Mouse (Mus musculus) myocyte (in vitro differentiated cells): ENCODE measurements around the gene Ssh2. TPM values are rescaled to one million over a fixed set of nuclear protein-coding genes. Genes with fewer than 3 reads are reported as not detected.

ENCODE experiments used
- H3K27me3 ChIP-seq: one replicate; pipeline ENCODE4 v1.6.1; 2011; ENCODE audit not compliant: control insufficient read depth, insufficient read depth, insufficient read length
- H3K36me3 ChIP-seq: one replicate; pipeline ENCODE4 v1.6.1; 2011; ENCODE audit not compliant: control insufficient read depth, insufficient read depth
- H3K4me2 ChIP-seq: one replicate; pipeline ENCODE4 v1.6.1; 2011; ENCODE audit warnings: low read depth, control low read depth
- H3K4me3 ChIP-seq: one replicate; pipeline ENCODE4 v1.5.1; 2011; ENCODE audit warnings: mild to moderate bottlenecking, control low read depth, moderate library complexity
- H3K79me2 ChIP-seq: one replicate; pipeline ENCODE4 v1.6.1; 2011; ENCODE audit not compliant: control insufficient read depth, insufficient read depth
- H3ac ChIP-seq: one replicate; pipeline ENCODE4 v1.6.1; 2011; ENCODE audit not compliant: control insufficient read depth, insufficient read length
- CEBPB ChIP-seq: IDR thresholded peaks from 2 replicates; pipeline ENCODE4 v1.6.1; 2011; ENCODE audit warnings: mild to moderate bottlenecking, moderate library complexity; ENCODE audit not compliant: poor library complexity, insufficient read depth, severe bottlenecking
- E2F4 ChIP-seq: IDR thresholded peaks from one replicate; pipeline ENCODE4 v1.6.1; 2011; ENCODE audit warnings: mild to moderate bottlenecking, control low read depth, moderate library complexity; ENCODE audit not compliant: insufficient read depth
- MAX ChIP-seq: IDR thresholded peaks from one replicate; pipeline ENCODE4 v1.6.1; 2011; ENCODE audit warnings: low read depth, mild to moderate bottlenecking, control low read depth
- MYOD1 ChIP-seq, 3 experiments: IDR thresholded peaks; one replicate each; pipeline ENCODE4 v1.6.1; 2011; ENCODE audit warnings: control low read depth in 2 of 3, low read depth in 2 of 3, mild to moderate bottlenecking in 2 of 3, moderate library complexity in 1 of 3; ENCODE audit not compliant: insufficient read length in 2 of 3, control insufficient read depth in 1 of 3
- MYOG ChIP-seq, 3 experiments: IDR thresholded peaks; one replicate each; pipeline ENCODE4 v1.6.1; 2011; ENCODE audit warnings: control low read depth in 2 of 3, low read depth in 2 of 3, mild to moderate bottlenecking in 2 of 3; ENCODE audit not compliant: insufficient read length in 2 of 3, control insufficient read depth in 1 of 3, insufficient read depth in 1 of 3
- POLR2A ChIP-seq: IDR thresholded peaks from one replicate; pipeline ENCODE4 v1.6.1; 2011; ENCODE audit warnings: low read depth, mild to moderate bottlenecking, control low read depth, moderate library complexity; ENCODE audit not compliant: insufficient read length
- POLR2AphosphoS2 ChIP-seq: IDR thresholded peaks from one replicate; pipeline ENCODE4 v1.6.1; 2011; ENCODE audit warnings: low read depth, control low read depth; ENCODE audit not compliant: insufficient read length
- REST ChIP-seq: IDR thresholded peaks from one replicate; pipeline ENCODE4 v1.6.1; 2011; ENCODE audit warnings: mild to moderate bottlenecking, control low read depth, moderate library complexity; ENCODE audit not compliant: insufficient read depth, insufficient read length
- SRF ChIP-seq: IDR thresholded peaks from one replicate; pipeline ENCODE4 v1.6.1; 2011; ENCODE audit warnings: low read depth; ENCODE audit not compliant: control insufficient read depth, insufficient read length
- TCF12 ChIP-seq: IDR thresholded peaks from one replicate; pipeline ENCODE4 v1.6.1; 2011; ENCODE audit warnings: mild to moderate bottlenecking, control low read depth; ENCODE audit not compliant: poor library complexity, insufficient read depth, severe bottlenecking
- TCF3 ChIP-seq: IDR thresholded peaks from one replicate; pipeline ENCODE4 v1.6.1; 2011; ENCODE audit warnings: low read depth, control low read depth; ENCODE audit not compliant: insufficient read length
- USF1 ChIP-seq: IDR thresholded peaks from one replicate; pipeline ENCODE4 v1.6.1; 2011; ENCODE audit warnings: low read depth, mild to moderate bottlenecking, control low read depth, moderate library complexity
- polyA plus RNA-seq: library from polyadenylated mRNA; unstranded; fragments of >200 nt; fragmentation: generic; extraction: Trizol; gene quantifications from one replicate; pipeline ENCODE4 v1.2.1, GENCODE M21; 2012; ENCODE audit warnings: missing spikeins

The Ssh2 gene
- polyA plus RNA-seq, 1 experiment: 4.8 TPM

GRCm38 (mm10) chr11:77215483-77215882, 604 bp upstream of the Ssh2 start:
- peak overlapping the region; percentile 94 for H3K4me2 ChIP-seq
- TF ChIP-seq MYOG (IDR thresholded peaks at IDR 0.05; ENCODE audit: control insufficient read depth in 1 of 3, insufficient read depth in 1 of 3, insufficient read length in 2 of 3, low read depth in 2 of 3) (no peak), TCF3 (no peak), SRF (no peak), CEBPB (no peak), E2F4 (no peak), MAX (no peak), USF1 (no peak), TCF12 (no peak), MYOD1 (IDR thresholded peaks at IDR 0.05; ENCODE audit: control insufficient read depth in 1 of 3, insufficient read length in 2 of 3, low read depth in 2 of 3) (no peak), POLR2A (no peak), POLR2AphosphoS2 (no peak), REST (no peak)
- peak overlapping the region; percentile 79 for H3K4me3 ChIP-seq

DNA sequence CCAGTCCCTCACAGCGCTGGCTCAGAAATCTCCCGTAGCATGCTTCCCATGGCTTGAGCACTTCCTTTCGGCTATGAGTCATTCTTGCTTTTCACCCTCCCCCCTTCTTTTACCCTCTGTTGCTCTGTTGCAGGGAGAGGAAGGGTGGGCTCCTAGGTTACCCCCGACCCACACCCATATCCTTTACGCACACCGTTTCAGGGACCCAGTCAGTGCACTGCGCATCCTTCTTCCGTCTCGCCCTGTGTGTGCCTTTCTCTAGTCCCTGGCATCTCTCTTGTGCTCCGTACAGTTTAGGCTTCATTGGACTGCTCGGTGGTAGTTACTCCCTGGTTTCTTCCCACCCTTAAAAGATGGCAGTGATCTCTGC, 659 bp downstream of the Ssh2 start:
- no peak for TF ChIP-seq REST
- peak overlapping the region; percentile 79 for H3K4me3 ChIP-seq
- no peaks in the 10 kb centered on the region for H3K36me3 ChIP-seq
- no peaks in the 10 kb centered on the region for H3K27me3 ChIP-seq
- peaks cover 35% of the 10 kb centered on the region for H3K79me2 ChIP-seq
- H3K4me2 ChIP-seq: peak overlapping the region; percentile 90
- H3ac ChIP-seq: peak overlapping the region; percentile 45

More at GRCm38 (mm10) chr11:77215483-77215882, 604 bp upstream of the Ssh2 start:
- H3K36me3 ChIP-seq: no peaks in the 10 kb centered on the region
- peak overlapping the region; percentile 45 for H3ac ChIP-seq
- H3K27me3 ChIP-seq: no peaks in the 10 kb centered on the region
- peaks cover 35% of the 10 kb centered on the region for H3K79me2 ChIP-seq

GRCm38 (mm10) chr11:77230765-77231164, 14.7 kb downstream of the Ssh2 start:
- no peak for TF ChIP-seq TCF3
- TF ChIP-seq POLR2A: no peak
- TF ChIP-seq SRF: no peak
- TF ChIP-seq CEBPB: peak; percentile 35; the same call in 1 of the 2 replicates
- H3K4me3 ChIP-seq: no peak overlapping the region
- no peaks in the 10 kb centered on the region for H3K27me3 ChIP-seq
- H3K36me3 ChIP-seq: no peaks in the 10 kb centered on the region
- no peak overlapping the region for H3ac ChIP-seq
- peaks cover 15% of the 10 kb centered on the region for H3K79me2 ChIP-seq
- H3K4me2 ChIP-seq: no peak overlapping the region

GRCm38 (mm10) chr11:77231514-77231913, 15.4 kb downstream of the Ssh2 start:
- no peak overlapping the region for H3ac ChIP-seq
- no peak overlapping the region for H3K4me3 ChIP-seq
- H3K4me2 ChIP-seq: no peak overlapping the region
- H3K79me2 ChIP-seq: peaks cover 15% of the 10 kb centered on the region
- no peaks in the 10 kb centered on the region for H3K27me3 ChIP-seq
- TF ChIP-seq REST: no peak
- no peak for TF ChIP-seq E2F4
- no peak for TF ChIP-seq SRF
- TF ChIP-seq TCF12: no peak
- TF ChIP-seq MAX: no peak
- no peak for TF ChIP-seq USF1
- TF ChIP-seq TCF3: no peak
- no peak for TF ChIP-seq POLR2A
- H3K36me3 ChIP-seq: no peaks in the 10 kb centered on the region

DNA sequence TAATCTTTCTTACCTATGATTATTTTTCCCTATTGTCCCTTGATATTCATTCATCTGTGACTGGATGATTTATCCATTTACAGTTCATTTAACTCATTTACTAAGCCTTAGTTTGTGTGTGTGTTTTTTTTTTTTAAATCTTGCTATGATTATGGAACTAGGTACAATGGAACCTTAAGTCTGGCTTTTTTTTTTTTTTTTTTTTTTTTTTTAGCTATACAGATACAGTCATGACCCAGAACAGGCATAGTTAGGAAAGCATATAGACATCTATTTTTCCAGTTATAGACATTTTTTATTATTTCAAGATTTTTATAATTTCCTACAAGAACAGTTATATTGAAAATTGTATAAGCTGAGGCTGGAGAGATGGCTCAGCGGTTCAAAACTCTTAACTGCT, 19.2 kb downstream of the Ssh2 start:
- H3K4me3 ChIP-seq: no peak overlapping the region
- H3ac ChIP-seq: no peak overlapping the region
- TF ChIP-seq MYOD1 (IDR thresholded peaks at IDR 0.05; ENCODE audit: control insufficient read depth in 1 of 3, insufficient read length in 2 of 3, low read depth in 2 of 3) (no peak), E2F4 (no peak), TCF3 (no peak), REST (no peak), SRF (no peak), USF1 (no peak), POLR2A (no peak), CEBPB (no peak)
- H3K79me2 ChIP-seq: peaks cover 15% of the 10 kb centered on the region
- H3K4me2 ChIP-seq: no peak overlapping the region
- no peaks in the 10 kb centered on the region for H3K27me3 ChIP-seq
- H3K36me3 ChIP-seq: no peaks in the 10 kb centered on the region

GRCm38 (mm10) chr11:77239658-77240345, 23.7 kb downstream of the Ssh2 start:
- no peak overlapping the region for H3ac ChIP-seq
- no peaks in the 10 kb centered on the region for H3K27me3 ChIP-seq
- no peak overlapping the region for H3K4me2 ChIP-seq
- TF ChIP-seq POLR2AphosphoS2: no peak
- no peak for TF ChIP-seq TCF12
- no peak for TF ChIP-seq MAX
- no peak overlapping the region for H3K4me3 ChIP-seq
- no peaks in the 10 kb centered on the region for H3K36me3 ChIP-seq
- no peaks in the 10 kb centered on the region for H3K79me2 ChIP-seq
